Mouse (Mus musculus) embryonic facial prominence, embryonic 13.5 days (tissue): ENCODE data around the gene Rab5if. TPM values are rescaled to one million over a fixed set of nuclear protein-coding genes. Genes with fewer than 3 reads are reported as not detected.
"Not testable (repeated sequence)": the region's sequence is repeated elsewhere in the genome, so short reads cannot be mapped to it uniquely, and the experiment has no call there.

ENCODE experiments used
- ATAC-seq: fragments of 200-750 bp; cut with Nextera tagmentation; 2 replicates; pipeline ENCODE4 v1.8.0; 2017; ENCODE audit warnings: low read depth; ENCODE audit not compliant: insufficient number of reproducible peaks, insufficient read depth, low FRiP score, low TSS enrichment
- H3K27ac ChIP-seq: fragments of 300-500 bp; sonication (generic); 2 replicates; pipeline ENCODE4 v1.5.1; 2015; ENCODE audit warnings: moderate library complexity, mild to moderate bottlenecking, inconsistent platforms
- H3K27me3 ChIP-seq: fragments of 300-500 bp; sonication (generic); 2 replicates; pipeline ENCODE4 v1.6.1; 2015; ENCODE audit warnings: mild to moderate bottlenecking, inconsistent platforms
- H3K36me3 ChIP-seq: fragments of 300-500 bp; sonication (generic); 2 replicates; pipeline ENCODE4 v1.6.1; 2015; ENCODE audit warnings: mild to moderate bottlenecking, inconsistent platforms
- H3K4me1 ChIP-seq: fragments of 300-500 bp; sonication (generic); 2 replicates; pipeline ENCODE4 v1.6.1; 2015; ENCODE audit warnings: inconsistent platforms
- H3K4me2 ChIP-seq: fragments of 300-500 bp; sonication (generic); 2 replicates; pipeline ENCODE4 v1.6.1; 2015; ENCODE audit warnings: moderate library complexity, mild to moderate bottlenecking, inconsistent platforms
- H3K4me3 ChIP-seq: fragments of 300-500 bp; sonication (generic); 2 replicates; pipeline ENCODE4 v1.5.1; 2015; ENCODE audit warnings: mild to moderate bottlenecking, inconsistent platforms
- H3K9ac ChIP-seq: fragments of 300-500 bp; sonication (generic); 2 replicates; pipeline ENCODE4 v1.6.1; 2015; ENCODE audit warnings: mild to moderate bottlenecking, inconsistent platforms
- H3K9me3 ChIP-seq: fragments of 300-500 bp; sonication (generic); 2 replicates; pipeline ENCODE4 v1.6.1; 2016; ENCODE audit warnings: inconsistent platforms
- WGBS: fragments of 180-500 bp; shearing (Covaris S2); methylation state at CpG from one replicate; pipeline ENCODE4 v1.1.7; 2015; ENCODE audit warnings: mixed read lengths; 5-methylcytosine and 5-hydroxymethylcytosine counted together
- polyA plus RNA-seq: library from polyadenylated mRNA; unstranded; fragments of >200 nt; fragmentation: Nextera tagmentation; extraction: Ambion mirVana; gene quantifications from 2 replicates; pipeline ENCODE4 v1.2.1, GENCODE M21; 2015

Gene Rab5if
- polyA plus RNA-seq, 1 experiment from 2014 or later = 158 TPM

DNA sequence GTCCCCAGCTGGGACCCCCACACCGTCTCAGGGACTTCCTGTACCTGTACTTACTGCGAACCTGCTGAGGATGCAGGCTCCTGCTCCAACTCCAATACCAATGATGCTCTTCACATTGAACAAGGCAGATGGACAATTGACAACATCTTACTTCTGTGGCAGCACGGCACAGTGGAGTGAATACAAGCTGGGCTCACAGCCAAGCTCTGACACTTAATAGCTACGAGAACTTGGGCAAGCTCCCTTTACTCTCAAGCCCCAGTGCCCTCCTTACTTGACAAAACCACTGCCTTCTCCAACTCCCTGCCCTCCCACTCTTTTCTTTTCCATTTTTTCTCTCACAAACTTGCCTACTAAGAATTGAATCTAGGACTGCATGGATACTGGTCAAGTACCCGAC, 50.3 kb downstream of the Rab5if start:
- 63% methylated on average over 5 of the region's 5 CpGs for WGBS

DNA sequence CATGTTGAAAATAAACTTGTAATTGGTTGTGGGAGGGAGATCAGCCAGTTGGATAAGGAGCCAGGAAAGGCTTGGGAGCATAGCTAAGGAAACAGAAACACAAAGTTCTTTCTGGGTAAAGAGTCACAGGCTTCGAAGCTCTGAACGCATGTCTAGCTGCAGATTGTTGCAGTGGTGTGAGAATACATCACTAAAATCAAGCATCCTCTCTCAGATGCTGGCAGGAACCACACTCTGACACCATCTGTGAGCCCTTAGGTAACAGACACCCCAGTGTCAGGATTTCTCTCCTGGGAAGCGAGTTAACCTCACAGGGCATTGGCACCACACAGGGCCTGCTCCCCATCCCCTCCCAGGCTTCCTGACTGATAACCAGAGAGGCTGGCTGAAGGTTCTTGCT, 52.6 kb downstream of the Rab5if start:
- ATAC-seq = no peak
- H3K27ac ChIP-seq = no peak overlapping the region
- no peaks in the 10 kb centered on the region for H3K27me3 ChIP-seq
- H3K9ac ChIP-seq = no peak overlapping the region
- H3K4me2 ChIP-seq = no peak overlapping the region
- no peaks in the 10 kb centered on the region for H3K4me1 ChIP-seq
- 71% methylated on average over 3 of the region's 3 CpGs for WGBS
- no peaks in the 10 kb centered on the region for H3K9me3 ChIP-seq
- H3K36me3 ChIP-seq = no peaks in the 10 kb centered on the region
- H3K4me3 ChIP-seq = no peak overlapping the region

More for the DNA sequence above, 50.3 kb downstream of the Rab5if start:
- no peak overlapping the region for H3K4me3 ChIP-seq
- H3K27ac ChIP-seq = no peak overlapping the region
- H3K36me3 ChIP-seq = no peaks in the 10 kb centered on the region
- no peak overlapping the region for H3K9ac ChIP-seq
- H3K9me3 ChIP-seq = no peaks in the 10 kb centered on the region
- no peaks in the 10 kb centered on the region for H3K27me3 ChIP-seq
- no peaks in the 10 kb centered on the region for H3K4me1 ChIP-seq
- no peak for ATAC-seq
- no peak overlapping the region for H3K4me2 ChIP-seq

DNA sequence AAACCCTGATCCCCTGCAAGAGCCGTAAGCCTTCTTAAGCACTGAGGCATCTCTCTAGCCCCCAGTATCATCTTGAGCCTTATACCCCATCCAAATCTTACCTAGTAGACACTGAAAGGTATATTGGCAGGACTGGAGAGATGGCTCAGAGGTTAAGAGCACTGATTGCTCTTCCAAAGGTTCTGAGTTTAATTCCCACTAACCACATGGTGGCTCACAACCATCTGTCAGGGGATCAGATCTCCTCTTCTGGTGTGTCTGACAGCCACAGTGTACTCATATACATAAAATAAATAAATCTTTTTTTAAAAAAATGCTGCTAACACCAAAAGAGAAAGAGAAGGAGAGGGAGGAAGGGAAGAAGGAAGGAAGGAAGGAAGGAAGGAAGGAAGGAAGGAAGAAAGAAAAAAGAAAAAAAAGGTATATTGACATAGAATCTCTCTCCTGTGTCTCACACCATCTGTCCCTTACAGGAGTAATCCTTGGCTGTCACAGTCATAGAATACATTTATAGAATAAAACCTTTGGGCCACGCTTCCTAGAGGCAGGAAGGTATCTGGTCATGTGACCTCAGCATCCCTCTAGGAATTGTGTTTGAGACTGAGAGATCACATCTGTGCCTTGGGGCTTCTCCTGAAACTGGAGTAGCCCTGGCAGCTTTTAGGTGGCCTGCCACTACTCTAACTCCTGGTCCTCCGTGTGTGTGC, 53.6 kb downstream of the Rab5if start:
- no peak overlapping the region for H3K9ac ChIP-seq
- no peaks in the 10 kb centered on the region for H3K4me1 ChIP-seq
- H3K36me3 ChIP-seq = no peaks in the 10 kb centered on the region
- H3K4me2 ChIP-seq = no peak overlapping the region
- H3K27ac ChIP-seq = no peak overlapping the region
- no peak overlapping the region for H3K4me3 ChIP-seq
- ATAC-seq = no peak
- H3K9me3 ChIP-seq = no peaks in the 10 kb centered on the region
- no peaks in the 10 kb centered on the region for H3K27me3 ChIP-seq
- 76% methylated on average over 3 of the region's 3 CpGs for WGBS

DNA sequence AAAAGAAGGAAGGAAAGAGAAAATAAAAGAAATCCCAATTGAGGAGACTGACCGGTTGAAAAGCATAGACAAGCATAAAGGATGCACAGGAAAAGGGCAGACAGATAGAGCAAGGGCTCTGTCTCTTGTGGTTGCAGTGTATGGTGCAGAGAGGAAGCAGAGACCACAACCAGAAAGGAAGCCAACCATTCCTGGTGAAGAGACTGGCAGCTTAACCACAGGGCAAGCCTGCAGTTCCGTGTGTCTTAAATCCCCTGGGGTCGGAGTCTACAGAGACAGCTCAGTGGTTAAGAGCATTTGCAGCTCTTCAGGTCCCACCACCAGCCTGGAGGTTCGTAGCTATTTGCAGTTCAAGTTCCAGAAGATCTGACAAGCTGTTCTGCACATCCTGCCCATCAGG, 55.6 kb downstream of the Rab5if start:
- 51% methylated on average over 4 of the region's 4 CpGs for WGBS
- Histone ChIP-seq H3K4me3 (no peak overlapping the region), H3K27ac (no peak overlapping the region), H3K27me3 (no peaks in the 10 kb centered on the region), H3K9ac (no peak overlapping the region), H3K36me3 (no peaks in the 10 kb centered on the region), H3K4me1 (no peaks in the 10 kb centered on the region), H3K4me2 (no peak overlapping the region), H3K9me3 (no peaks in the 10 kb centered on the region)
- ATAC-seq = no peak

DNA sequence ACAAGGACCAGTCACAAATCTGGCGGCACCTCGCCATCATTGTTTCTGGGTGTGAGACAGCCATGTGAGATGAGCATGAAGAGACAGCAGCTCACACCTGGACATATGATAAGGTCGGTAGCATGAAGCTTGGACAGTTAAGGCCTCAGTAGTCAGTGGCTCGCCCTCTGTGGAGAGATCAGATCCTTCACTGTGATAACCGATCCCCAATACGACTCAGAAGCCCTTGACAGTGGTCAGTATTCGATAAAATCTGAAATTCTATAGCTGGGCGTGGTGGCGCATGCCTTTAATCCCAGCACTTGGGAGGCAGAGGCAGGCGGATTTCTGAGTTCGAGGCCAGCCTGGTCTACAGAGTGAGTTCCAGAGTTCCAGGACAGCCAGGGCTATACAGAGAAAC, 56.3 kb downstream of the Rab5if start:
- not testable (repeated sequence) for H3K4me3 ChIP-seq, H3K27ac ChIP-seq, H3K4me2 ChIP-seq, H3K9me3 ChIP-seq, H3K9ac ChIP-seq, H3K4me1 ChIP-seq, H3K36me3 ChIP-seq, ATAC-seq, H3K27me3 ChIP-seq
- 87% methylated on average over 11 of the region's 11 CpGs for WGBS

DNA sequence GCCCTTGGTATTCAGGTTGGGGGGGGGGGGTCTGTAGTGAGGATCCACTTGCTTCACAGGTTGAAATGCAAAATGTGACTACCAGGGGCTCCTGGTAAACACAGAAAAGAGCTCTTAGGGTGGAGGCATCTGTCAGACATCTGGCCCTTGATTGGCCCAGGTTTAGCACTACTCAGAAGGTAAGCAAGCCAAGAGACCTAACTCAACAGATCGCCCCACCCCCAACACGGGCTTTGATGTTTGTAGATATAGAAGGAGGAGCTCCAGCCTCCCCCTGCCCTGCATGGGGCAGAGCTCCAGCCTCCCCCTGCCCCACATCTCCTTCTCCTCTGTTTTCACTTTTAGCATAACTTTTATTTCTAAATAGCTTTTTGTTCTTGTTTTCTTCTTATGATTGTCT, 56.9 kb downstream of the Rab5if start:
- 72% methylated on average over 2 of the region's 2 CpGs for WGBS
- Histone ChIP-seq H3K27ac (no peak overlapping the region), H3K4me2 (no peak overlapping the region), H3K9me3 (no peaks in the 10 kb centered on the region), H3K27me3 (no peaks in the 10 kb centered on the region), H3K4me1 (peaks cover 8% of the 10 kb centered on the region), H3K36me3 (no peaks in the 10 kb centered on the region), H3K9ac (no peak overlapping the region), H3K4me3 (no peak overlapping the region)
- ATAC-seq = no peak

DNA sequence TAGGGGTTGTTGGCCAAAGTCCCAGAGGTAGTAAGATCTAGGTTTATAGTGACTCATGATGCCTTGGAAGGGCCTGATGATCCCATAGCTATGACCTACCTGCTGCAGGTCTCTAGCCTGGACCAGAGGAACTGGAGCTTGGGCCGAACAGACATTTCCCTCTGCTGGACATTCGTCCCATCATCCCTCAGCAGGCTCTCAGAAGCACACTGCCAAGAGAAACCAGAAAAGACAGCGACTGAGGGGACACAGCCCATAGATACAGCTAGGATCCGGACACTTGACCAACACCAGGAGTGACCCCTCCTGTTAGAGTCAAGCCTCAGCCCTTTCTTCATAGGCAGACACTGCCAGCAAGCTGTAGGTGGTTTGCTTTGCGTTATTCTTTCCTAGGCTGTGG, 60.1 kb downstream of the Rab5if start:
- Histone ChIP-seq H3K9ac (no peak overlapping the region), H3K4me3 (no peak overlapping the region), H3K27me3 (no peaks in the 10 kb centered on the region), H3K4me2 (no peak overlapping the region), H3K27ac (no peak overlapping the region), H3K36me3 (peaks cover 16% of the 10 kb centered on the region; the same call in 1 of the 2 replicates), H3K9me3 (0 out of 2 replicates have a peak, but pooled peaks cover 5% of the 10 kb centered on the region), H3K4me1 (peaks cover 10% of the 10 kb centered on the region)
- 88% methylated on average over 5 of the region's 5 CpGs for WGBS
- ATAC-seq = no peak

Other genes starting within 250 kb of the Rab5if start
- gene Dlgap4, start 249.4 kb upstream of the Rab5if start, polyA plus RNA-seq = 89.7 and 98.3 TPM in 2 replicates
- gene Myl9, start 87.7 kb upstream of the Rab5if start, polyA plus RNA-seq = 197 TPM in 2 replicates
- 69.6 and 72.6 TPM in 2 replicates for gene Tgif2, start 23.1 kb upstream of the Rab5if start, polyA plus RNA-seq
- 13.5 and 14.6 TPM in 2 replicates for gene 4930518I15Rik, start 5.2 kb upstream of the Rab5if start, polyA plus RNA-seq
- 0.38 and 0.62 TPM in 2 replicates for gene Sla2, start 24.1 kb downstream of the Rab5if start, polyA plus RNA-seq
- 51.0 and 55.6 TPM in 2 replicates for gene Ndrg3, start 128.9 kb downstream of the Rab5if start, polyA plus RNA-seq
- gene Dsn1, start 144.0 kb downstream of the Rab5if start, polyA plus RNA-seq = 39.4 and 40.1 TPM in 2 replicates
- 4.6 and 7.1 TPM in 2 replicates for gene Soga1, start 216.1 kb downstream of the Rab5if start, polyA plus RNA-seq
- not detected in 2 replicates for gene Tldc2, start 223.9 kb downstream of the Rab5if start, polyA plus RNA-seq